Mouse (Mus musculus) central nervous system, embryonic 11.5 days (tissue): ENCODE results near the gene Arglu1. TPM values are rescaled to one million over a fixed set of nuclear protein-coding genes. Genes with fewer than 3 reads are reported as not detected.

Source experiments
- polyA plus RNA-seq: library from polyadenylated mRNA; depleted of rRNA; stranded (reverse); fragments of >200 nt; gene quantifications from 2 replicates; pipeline ENCODE4 v1.2.3, GENCODE M21; 2012; rRNA removed

Arglu1 gene
- 207 and 255 TPM in 2 replicates for polyA plus RNA-seq

GRCm38 (mm10) chr8:8690146-8691092 lies at the start of gene Arglu1:
Gene Arglu1, minus strand, starts transcription at chr8:8690521.

GRCm38 (mm10) chr8:8661103-8661758 lies 29.1 kb downstream of the Arglu1 start, which contains the start of gene Efnb2:
Gene Efnb2, minus strand, starts transcription at chr8:8661242.

Other genes with a start within 250 kb of the Arglu1 start
- 39.0 and 68.3 TPM in 2 replicates for gene Efnb2, start 29.3 kb downstream of the Arglu1 start, polyA plus RNA-seq